Mouse (Mus musculus): ENCODE measurements around the gene Mapk9.

DNA sequence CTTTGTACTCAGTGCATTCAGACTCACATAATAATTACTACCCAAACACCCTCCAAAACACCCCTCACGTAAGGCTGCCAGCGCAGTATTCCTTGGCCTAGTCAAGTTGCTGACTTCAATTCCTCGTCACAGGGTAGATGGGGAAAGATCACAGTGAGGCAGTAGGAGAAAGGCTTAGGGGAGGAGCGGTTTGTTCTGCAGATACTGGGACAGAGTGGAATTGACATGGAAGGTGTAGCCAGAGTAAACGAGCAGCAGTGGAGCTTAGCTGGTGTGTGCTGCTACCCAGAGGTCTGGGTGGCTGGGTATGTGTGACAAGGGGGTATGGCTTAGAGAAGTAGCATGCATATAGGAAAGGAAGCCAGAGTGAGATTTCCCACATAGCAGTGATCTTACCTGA is 20.8 kb downstream of the Mapk9 start:
- TF ChIP-seq POLR2A (IDR thresholded peaks at IDR 0.05; ENCODE audit: insufficient read depth, low read length) (no peak), EP300 (IDR thresholded peaks at IDR 0.05; ENCODE audit: insufficient read depth, low read depth, low read length) (no peak)
